Comparison of ENCODE assay signal across 8 mouse cellular contexts in the genomic region with DNA sequence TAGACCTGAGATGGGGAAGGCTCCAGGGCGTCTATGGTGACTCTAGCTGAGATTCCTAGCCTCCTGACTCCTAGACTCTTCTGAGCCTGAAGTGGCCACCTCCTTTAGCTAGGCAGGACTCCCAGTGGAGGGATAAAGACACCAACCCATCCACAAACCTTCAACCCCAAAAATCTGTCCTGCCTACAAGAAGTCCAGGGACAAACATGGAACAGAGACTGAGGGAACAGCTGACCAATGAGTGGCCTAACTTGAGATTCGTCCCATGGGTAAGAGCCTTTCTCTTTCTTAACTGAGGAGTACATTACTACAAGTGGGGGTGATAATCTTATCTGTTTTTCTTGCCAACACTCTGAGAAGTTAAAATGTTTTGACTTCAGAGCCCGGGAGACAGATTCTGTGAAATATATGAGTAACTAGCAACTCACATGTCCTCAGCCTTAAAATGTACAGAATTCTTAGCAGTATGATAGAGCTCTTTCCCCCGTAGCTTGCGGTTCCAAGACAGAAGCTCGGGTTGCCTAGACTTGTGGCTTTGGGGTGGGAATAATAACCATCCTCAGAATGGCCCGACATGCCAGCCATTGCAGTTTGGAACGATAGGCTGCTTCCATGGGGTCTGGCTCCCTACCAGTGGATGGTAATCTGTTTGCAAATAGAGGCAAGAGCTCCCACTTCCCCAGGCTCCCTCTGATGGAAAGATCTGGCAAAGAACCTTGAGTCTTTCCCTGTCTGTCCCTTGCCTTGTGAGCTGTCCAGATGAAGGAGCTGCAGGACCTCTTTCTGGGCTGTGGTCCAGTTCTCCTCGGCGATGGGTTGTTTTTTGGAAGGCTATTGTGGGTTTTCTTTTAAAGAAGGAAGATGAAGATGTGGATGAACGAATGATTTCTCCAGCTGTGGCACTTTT. TPM values are rescaled to one million over a fixed set of nuclear protein-coding genes. Genes with fewer than 3 reads are reported as not detected.
DNase-seq lines count a peak whose midpoint lies in the region; ATAC-seq lines count a peak whose summit lies in the region.

No protein-coding gene starts in this region.

- H3K36me3 ChIP-seq in heart, embryonic 11.5 days (ENCODE audit: control insufficient read depth, insufficient read depth, low read length): no peaks in the 10 kb centered on the region
- H3K36me3 ChIP-seq in midbrain, embryonic 13.5 days: no peaks in the 10 kb centered on the region

- H3K4me1 ChIP-seq in heart, embryonic 11.5 days (ENCODE audit: control insufficient read depth, insufficient read depth, low read length): peaks cover 17% of the 10 kb centered on the region
- peaks cover 15% of the 10 kb centered on the region for H3K4me1 ChIP-seq in midbrain, embryonic 13.5 days (replicated peaks)

- WGBS in heart, embryonic 11.5 days (ENCODE audit: insufficient replicate concordance): 46% methylated on average over 11 of the region's 11 CpGs
- WGBS in midbrain, embryonic 13.5 days: 76% methylated on average over 11 of the region's 11 CpGs

- no peaks in the 10 kb centered on the region for H3K27me3 ChIP-seq in heart, embryonic 11.5 days (ENCODE audit: control insufficient read depth, insufficient read depth, low read length)
- peaks cover 79% of the 10 kb centered on the region for H3K27me3 ChIP-seq in midbrain, embryonic 13.5 days

- no peak overlapping the region for H3K27ac ChIP-seq in heart, embryonic 11.5 days (ENCODE audit: low read depth, low read length)
- no peak overlapping the region for H3K27ac ChIP-seq in midbrain, embryonic 13.5 days

- H3K9ac ChIP-seq in heart, embryonic 11.5 days (ENCODE audit: low read depth, low read length): no peak overlapping the region
- H3K9ac ChIP-seq in midbrain, embryonic 13.5 days (replicated peaks): no peak overlapping the region

- DNase-seq in heart, adult 11 months: peak; percentile 98
- peak; percentile 53 for DNase-seq in adipocyte (ENCODE audit: low spot score)
- DNase-seq in heart, adult 8-10 months (ENCODE audit: low spot score): peak; percentile 61
- peak; percentile 57 to 67 for DNase-seq in kidney, postnatal 25 days

- no peaks in the 10 kb centered on the region for H3K9me3 ChIP-seq in heart, embryonic 11.5 days (replicated peaks; ENCODE audit: control insufficient read depth, low read length)
- H3K9me3 ChIP-seq in midbrain, embryonic 13.5 days: no peaks in the 10 kb centered on the region

- no peak for ATAC-seq in heart, embryonic 11.5 days (replicated peaks; ENCODE audit: insufficient number of reproducible peaks, low FRiP score, low TSS enrichment)
- no peak for ATAC-seq in monocyte, adult 5-6 weeks (replicated peaks; ENCODE audit: insufficient number of reproducible peaks, low FRiP score, low TSS enrichment, poor library complexity, severe bottlenecking)
- ATAC-seq in erythroid progenitor cell, adult 5-6 weeks (replicated peaks; ENCODE audit: low FRiP score, poor library complexity, severe bottlenecking): no peak
- no peak for ATAC-seq in midbrain, embryonic 13.5 days

- no peak overlapping the region for H3K4me3 ChIP-seq in heart, embryonic 11.5 days (ENCODE audit: low read depth, low read length)
- no peak overlapping the region for H3K4me3 ChIP-seq in midbrain, embryonic 13.5 days (replicated peaks)

- no peak overlapping the region for H3K4me2 ChIP-seq in heart, embryonic 11.5 days
- no peak overlapping the region for H3K4me2 ChIP-seq in midbrain, embryonic 13.5 days (replicated peaks)

RNA-seq across cellular contexts. Expression of a gene that starts 30.8 kb away (rescaled TPM):
- 38.3 and 53.0 TPM in 2 replicates for polyA plus RNA-seq in heart, embryonic 11.5 days (2014; fragmentation: Nextera tagmentation; extraction: Ambion mirVana)
- total RNA-seq in heart, adult 8-10 months (2022): 10 to 100 TPM; 38.1 to 53.7 (median 46.6) TPM
- total RNA-seq in monocyte, adult 5-6 weeks (2017): 274 to 532 TPM (median 291 TPM) in 3 replicates
- 9.0 and 23.1 TPM in 2 replicates for total RNA-seq in erythroid progenitor cell, adult 5-6 weeks (2015; ENCODE audit: low replicate concordance)
- total RNA-seq in erythroid progenitor cell, adult 5-6 weeks (2017; ENCODE audit: low replicate concordance): 17.5 and 22.3 TPM in 2 replicates
- polyA plus RNA-seq in midbrain, embryonic 13.5 days (2015; fragmentation: Nextera tagmentation; extraction: Ambion mirVana): 18.3 and 18.9 TPM in 2 replicates
